Mouse (Mus musculus): ENCODE results near the gene Notum. TPM values are rescaled to one million over a fixed set of nuclear protein-coding genes. Genes with fewer than 3 reads are reported as not detected.

Gene Notum
- not detected in 2 replicates for polyA plus RNA-seq (2012; ENCODE audit: insufficient read depth, insufficient read length, low replicate concordance, missing spikeins)

GRCm38 (mm10) chr11:120661076-120661460 lies at the start of gene Notum:
Gene Notum, minus strand, starts transcription at chr11:120661175.
- H3K4me1 ChIP-seq (ENCODE audit: control insufficient read depth, insufficient read depth, low read length): peaks cover 26% of the 10 kb centered on the region
- WGBS: under 1% methylated on average over 35 of the region's 35 CpGs
- H3K27ac ChIP-seq (ENCODE audit: insufficient read depth, low read depth, low read length): no peak within 1 kb of the TSS
- no peak for TF ChIP-seq CTCF (IDR thresholded peaks at IDR 0.05; ENCODE audit: insufficient read depth, low read depth, low read length)
- TF ChIP-seq POLR2A (IDR thresholded peaks at IDR 0.05; ENCODE audit: insufficient read depth, low read depth, low read length): no peak
- peak within 1 kb of the TSS; percentile 40 for H3K4me3 ChIP-seq (ENCODE audit: insufficient read depth, low read depth, low read length)

- no peak overlapping the region for H3K4me3 ChIP-seq (ENCODE audit: insufficient read depth, low read depth, low read length)
- 87% methylated on average over 5 of the region's 5 CpGs for WGBS
- no peak overlapping the region for H3K27ac ChIP-seq (ENCODE audit: insufficient read depth, low read depth, low read length)
- peaks cover 26% of the 10 kb centered on the region for H3K4me1 ChIP-seq (ENCODE audit: control insufficient read depth, insufficient read depth, low read length)
- no peak for TF ChIP-seq CTCF (IDR thresholded peaks at IDR 0.05; ENCODE audit: insufficient read depth, low read depth, low read length)
- TF ChIP-seq POLR2A (IDR thresholded peaks at IDR 0.05; ENCODE audit: insufficient read depth, low read depth, low read length): no peak
These were observed 49.7 kb upstream of the Notum start for GRCm38 (mm10) chr11:120710672-120711071.

GRCm38 (mm10) chr11:120709551-120709950 lies 48.6 kb upstream of the Notum start:
- H3K27ac ChIP-seq (ENCODE audit: insufficient read depth, low read depth, low read length): no peak overlapping the region
- no peak for TF ChIP-seq CTCF (IDR thresholded peaks at IDR 0.05; ENCODE audit: insufficient read depth, low read depth, low read length)
- no peak for TF ChIP-seq POLR2A (IDR thresholded peaks at IDR 0.05; ENCODE audit: insufficient read depth, low read depth, low read length)
- H3K4me1 ChIP-seq (ENCODE audit: control insufficient read depth, insufficient read depth, low read length): peaks cover 30% of the 10 kb centered on the region
- 74% methylated on average over 2 of the region's 2 CpGs for WGBS
- no peak overlapping the region for H3K4me3 ChIP-seq (ENCODE audit: insufficient read depth, low read depth, low read length)

GRCm38 (mm10) chr11:120707969-120708368 lies 47.0 kb upstream of the Notum start:
- Histone ChIP-seq H3K4me1 (ENCODE audit: control insufficient read depth, insufficient read depth, low read length) (peaks cover 28% of the 10 kb centered on the region), H3K27ac (ENCODE audit: insufficient read depth, low read depth, low read length) (no peak overlapping the region), H3K4me3 (ENCODE audit: insufficient read depth, low read depth, low read length) (no peak overlapping the region)
- WGBS: 56% methylated on average over 5 of the region's 5 CpGs
- TF ChIP-seq POLR2A (IDR thresholded peaks at IDR 0.05; ENCODE audit: insufficient read depth, low read depth, low read length): no peak
- no peak for TF ChIP-seq CTCF (IDR thresholded peaks at IDR 0.05; ENCODE audit: insufficient read depth, low read depth, low read length)

GRCm38 (mm10) chr11:120707225-120707624 lies 46.2 kb upstream of the Notum start:
- peaks cover 21% of the 10 kb centered on the region for H3K4me1 ChIP-seq (ENCODE audit: control insufficient read depth, insufficient read depth, low read length)
- no peak overlapping the region for H3K27ac ChIP-seq (ENCODE audit: insufficient read depth, low read depth, low read length)
- 27% methylated on average over 12 of the region's 12 CpGs for WGBS
- TF ChIP-seq POLR2A (IDR thresholded peaks at IDR 0.05; ENCODE audit: insufficient read depth, low read depth, low read length): no peak
- TF ChIP-seq CTCF (IDR thresholded peaks at IDR 0.05; ENCODE audit: insufficient read depth, low read depth, low read length): no peak
- H3K4me3 ChIP-seq (ENCODE audit: insufficient read depth, low read depth, low read length): no peak overlapping the region

- 72% methylated on average over 5 of the region's 5 CpGs for WGBS
- Histone ChIP-seq H3K4me3 (ENCODE audit: insufficient read depth, low read depth, low read length) (no peak overlapping the region), H3K4me1 (ENCODE audit: control insufficient read depth, insufficient read depth, low read length) (peaks cover 21% of the 10 kb centered on the region), H3K27ac (ENCODE audit: insufficient read depth, low read depth, low read length) (no peak overlapping the region)
- no peak for TF ChIP-seq POLR2A (IDR thresholded peaks at IDR 0.05; ENCODE audit: insufficient read depth, low read depth, low read length)
- no peak for TF ChIP-seq CTCF (IDR thresholded peaks at IDR 0.05; ENCODE audit: insufficient read depth, low read depth, low read length)
These were observed 45.1 kb upstream of the Notum start for GRCm38 (mm10) chr11:120706120-120706519.

- H3K27ac ChIP-seq (ENCODE audit: insufficient read depth, low read depth, low read length): no peak overlapping the region
- 46% methylated on average over 8 of the region's 8 CpGs for WGBS
- H3K4me3 ChIP-seq (ENCODE audit: insufficient read depth, low read depth, low read length): no peak overlapping the region
- H3K4me1 ChIP-seq (ENCODE audit: control insufficient read depth, insufficient read depth, low read length): peaks cover 23% of the 10 kb centered on the region
- TF ChIP-seq CTCF (IDR thresholded peaks at IDR 0.05; ENCODE audit: insufficient read depth, low read depth, low read length) (no peak), POLR2A (IDR thresholded peaks at IDR 0.05; ENCODE audit: insufficient read depth, low read depth, low read length) (no peak)
These were observed 43.7 kb upstream of the Notum start for GRCm38 (mm10) chr11:120704486-120705325.

- Histone ChIP-seq H3K4me1 (ENCODE audit: control insufficient read depth, insufficient read depth, low read length) (peaks cover 23% of the 10 kb centered on the region), H3K27ac (ENCODE audit: insufficient read depth, low read depth, low read length) (0 out of 2 replicates have a peak overlapping the region, but pooled peaks have one; percentile 16), H3K4me3 (ENCODE audit: insufficient read depth, low read depth, low read length) (no peak overlapping the region)
- TF ChIP-seq CTCF (IDR thresholded peaks at IDR 0.05; ENCODE audit: insufficient read depth, low read depth, low read length) (no peak), POLR2A (IDR thresholded peaks at IDR 0.05; ENCODE audit: insufficient read depth, low read depth, low read length) (no peak)
- 46% methylated on average over 15 of the region's 15 CpGs for WGBS
These were observed 42.9 kb upstream of the Notum start for GRCm38 (mm10) chr11:120703696-120704454.

GRCm38 (mm10) chr11:120697741-120698140 lies 36.8 kb upstream of the Notum start:
- no peak overlapping the region for H3K27ac ChIP-seq (ENCODE audit: insufficient read depth, low read depth, low read length)
- TF ChIP-seq CTCF (IDR thresholded peaks at IDR 0.05; ENCODE audit: insufficient read depth, low read depth, low read length): no peak
- no peak for TF ChIP-seq POLR2A (IDR thresholded peaks at IDR 0.05; ENCODE audit: insufficient read depth, low read depth, low read length)

More at GRCm38 (mm10) chr11:120697741-120698140, 36.8 kb upstream of the Notum start:
- Histone ChIP-seq H3K4me1 (ENCODE audit: control insufficient read depth, insufficient read depth, low read length) (peaks cover 13% of the 10 kb centered on the region), H3K4me3 (ENCODE audit: insufficient read depth, low read depth, low read length) (no peak overlapping the region)
- WGBS: 36% methylated on average over 10 of the region's 10 CpGs
